Comparison of ENCODE assay signal across 11 mouse cellular contexts in the genomic region with DNA sequence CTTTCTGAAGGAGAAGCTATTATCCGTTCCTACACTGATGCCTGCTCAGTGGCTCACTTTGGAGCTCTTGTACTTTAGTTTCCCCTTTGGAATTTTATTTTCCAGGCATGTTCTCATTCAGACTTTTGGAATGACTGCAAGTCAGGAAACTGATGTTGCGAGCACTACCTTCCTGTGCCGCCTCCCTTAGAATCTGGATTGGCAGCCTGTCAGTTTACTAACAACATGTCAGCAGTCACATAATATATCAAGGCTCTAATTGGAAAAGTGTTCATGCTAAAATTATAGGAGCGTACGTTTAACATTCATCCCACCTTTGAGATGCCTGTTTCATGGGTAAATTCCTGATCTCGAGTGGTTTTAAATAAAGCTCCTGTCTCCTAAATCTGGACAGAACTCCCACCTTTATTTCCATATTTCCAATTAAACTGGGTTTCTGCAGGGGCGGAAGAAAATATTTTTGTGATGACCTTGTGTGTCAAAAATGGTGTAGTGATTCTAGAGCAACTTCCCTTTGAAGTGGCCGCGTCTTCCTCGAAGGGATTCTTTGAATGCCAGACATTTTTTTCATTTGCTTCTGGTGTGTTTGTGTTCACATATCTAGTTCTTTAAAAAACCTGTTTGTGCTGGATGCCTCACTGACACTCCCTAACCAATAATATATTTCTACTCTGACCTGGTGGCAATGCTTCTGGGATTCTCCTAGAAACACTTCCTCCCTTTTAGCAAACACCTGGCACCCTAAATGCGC. TPM values are rescaled to one million over a fixed set of nuclear protein-coding genes. Genes with fewer than 3 reads are reported as not detected.
DNase-seq lines count a peak whose midpoint lies in the region; ATAC-seq and TF ChIP-seq lines count a peak whose summit lies in the region.
"Had no signal": no experiment of that assay in that cellular context is flagged by ENCODE, and none has a peak within 500 bp of the region (broad histone marks: within the 10 kb centered on the region; RNA-seq: fewer than 3 reads in every experiment).

No protein-coding gene starts in this region.

- H3K4me1 ChIP-seq in hindbrain, embryonic 14.5 days (replicated peaks; ENCODE audit: control insufficient read depth, insufficient read depth, low read length), result peaks cover 44% of the 10 kb centered on the region
- no peaks in the 10 kb centered on the region for H3K4me1 ChIP-seq in hindbrain, embryonic 11.5 days (replicated peaks; ENCODE audit: control insufficient read depth, insufficient read depth, low read length)
- H3K4me1 ChIP-seq in cortical plate, adult 2 months (ENCODE audit: control insufficient read depth, insufficient read depth, low read length), result peaks cover 4% of the 10 kb centered on the region; the same call in 1 of the 2 replicates
- H3K4me1 ChIP-seq in heart, embryonic 15.5 days (replicated peaks), result peaks cover 32% of the 10 kb centered on the region
- no peaks in the 10 kb centered on the region for H3K4me1 ChIP-seq in liver, postnatal 0 days (ENCODE audit: insufficient read depth)
- H3K4me1 ChIP-seq: megakaryocyte, embryonic 14.5 days had no signal

- no peak for TF ChIP-seq CTCF in cortical plate, adult 2 months (IDR thresholded peaks at IDR 0.05; ENCODE audit: extremely low read depth, insufficient read depth, low read length)
- no peak for TF ChIP-seq CTCF in liver, postnatal 0 days (IDR thresholded peaks at IDR 0.05; ENCODE audit: low read depth)

- peak overlapping the region; percentile 1; the same call in 1 of the 2 replicates for H3K4me2 ChIP-seq in hindbrain, embryonic 14.5 days (replicated peaks)
- no peak overlapping the region for H3K4me2 ChIP-seq in hindbrain, embryonic 11.5 days (replicated peaks; ENCODE audit: low read depth, low read length)
- peak overlapping the region; percentile 66 for H3K4me2 ChIP-seq in heart, embryonic 15.5 days
- peak overlapping the region; percentile 33 for H3K4me2 ChIP-seq in liver, postnatal 0 days (ENCODE audit: low read depth, low read length)

- TF ChIP-seq POLR2A in cortical plate, adult 2 months (IDR thresholded peaks at IDR 0.05; ENCODE audit: extremely low read depth, insufficient read depth, low read length), result no peak

- H3K9ac ChIP-seq in hindbrain, embryonic 14.5 days, result no peak overlapping the region
- no peak overlapping the region for H3K9ac ChIP-seq in hindbrain, embryonic 11.5 days (ENCODE audit: low read depth, low read length)
- peak overlapping the region; percentile 19; the same call in 1 of the 2 replicates for H3K9ac ChIP-seq in heart, embryonic 15.5 days
- no peak overlapping the region for H3K9ac ChIP-seq in liver, postnatal 0 days (replicated peaks)

- no peak for ATAC-seq in hindbrain, embryonic 14.5 days (ENCODE audit: low FRiP score)
- ATAC-seq in hindbrain, embryonic 11.5 days (ENCODE audit: low FRiP score), result no peak
- no peak for ATAC-seq in heart, embryonic 15.5 days (replicated peaks; ENCODE audit: insufficient number of reproducible peaks, insufficient read depth, low FRiP score, low read depth)
- ATAC-seq in liver, postnatal 0 days, result no peak

- DNase-seq in hindbrain, embryonic 14.5 days (ENCODE audit: low spot score), result no peak
- DNase-seq in hindbrain, embryonic 11.5 days (ENCODE audit: low spot score), result no peak
- no peak for DNase-seq in liver, postnatal 0 days
- no peak for DNase-seq in thymus, postnatal 25 days
- DNase-seq in retina, postnatal 1 day, result no peak
- DNase-seq in spleen, postnatal 36 days (ENCODE audit: low spot score in 2 of 2), result no peak
- DNase-seq: cerebellum, adult 18-20 months; right cerebral cortex, postnatal 25 days had no signal

- TF ChIP-seq EP300 in liver, postnatal 0 days (IDR thresholded peaks at IDR 0.05; ENCODE audit: low read depth), result no peak

- H3K4me3 ChIP-seq in hindbrain, embryonic 14.5 days (replicated peaks; ENCODE audit: low read length), result no peak overlapping the region
- no peak overlapping the region for H3K4me3 ChIP-seq in hindbrain, embryonic 11.5 days (ENCODE audit: low read depth, low read length)
- H3K4me3 ChIP-seq in cortical plate, adult 2 months (ENCODE audit: insufficient read depth, low read length), result 0 out of 2 replicates have a peak overlapping the region, but pooled peaks have one; percentile 11
- peak overlapping the region; percentile 38 for H3K4me3 ChIP-seq in heart, embryonic 15.5 days
- no peak overlapping the region for H3K4me3 ChIP-seq in liver, postnatal 0 days (ENCODE audit: low read depth, low read length)
- H3K4me3 ChIP-seq: megakaryocyte, embryonic 14.5 days had no signal

- H3K9me3 ChIP-seq in hindbrain, embryonic 14.5 days (ENCODE audit: control insufficient read depth, low read length), result no peaks in the 10 kb centered on the region
- no peaks in the 10 kb centered on the region for H3K9me3 ChIP-seq in hindbrain, embryonic 11.5 days (ENCODE audit: control insufficient read depth, low read length)
- H3K9me3 ChIP-seq in heart, embryonic 15.5 days (replicated peaks), result no peaks in the 10 kb centered on the region
- no peaks in the 10 kb centered on the region for H3K9me3 ChIP-seq in liver, postnatal 0 days (ENCODE audit: low read length)
- H3K9me3 ChIP-seq: megakaryocyte, embryonic 14.5 days had no signal

- no peaks in the 10 kb centered on the region for H3K27me3 ChIP-seq in hindbrain, embryonic 14.5 days (ENCODE audit: control insufficient read depth, insufficient read depth, low read length)
- no peaks in the 10 kb centered on the region for H3K27me3 ChIP-seq in hindbrain, embryonic 11.5 days (ENCODE audit: control insufficient read depth, insufficient read depth, low read length)
- no peaks in the 10 kb centered on the region for H3K27me3 ChIP-seq in heart, embryonic 15.5 days
- H3K27me3 ChIP-seq in liver, postnatal 0 days (ENCODE audit: insufficient read depth, low read length), result 0 out of 2 replicates have a peak, but pooled peaks cover 2% of the 10 kb centered on the region

- 0 out of 2 replicates have a peak overlapping the region, but pooled peaks have one; percentile 20 for H3K27ac ChIP-seq in hindbrain, embryonic 14.5 days
- no peak overlapping the region for H3K27ac ChIP-seq in hindbrain, embryonic 11.5 days (ENCODE audit: low read depth, low read length)
- H3K27ac ChIP-seq in cortical plate, adult 2 months (ENCODE audit: insufficient read depth, low read length), result no peak overlapping the region
- peak overlapping the region; percentile 48 for H3K27ac ChIP-seq in heart, embryonic 15.5 days
- no peak overlapping the region for H3K27ac ChIP-seq in liver, postnatal 0 days (ENCODE audit: low read depth)

- 77% methylated on average over 11 of the region's 11 CpGs for WGBS in hindbrain, embryonic 14.5 days
- 70% methylated on average over 11 of the region's 11 CpGs for WGBS in hindbrain, embryonic 11.5 days
- 19% methylated on average over 11 of the region's 11 CpGs for WGBS in heart, embryonic 15.5 days
- 44% methylated on average over 11 of the region's 11 CpGs for WGBS in liver, postnatal 0 days (ENCODE audit: insufficient replicate concordance)

- H3K36me3 ChIP-seq in hindbrain, embryonic 14.5 days (replicated peaks; ENCODE audit: control insufficient read depth, insufficient read depth), result no peaks in the 10 kb centered on the region
- no peaks in the 10 kb centered on the region for H3K36me3 ChIP-seq in hindbrain, embryonic 11.5 days (ENCODE audit: control insufficient read depth, insufficient read depth, low read length)
- no peaks in the 10 kb centered on the region for H3K36me3 ChIP-seq in heart, embryonic 15.5 days
- H3K36me3 ChIP-seq in liver, postnatal 0 days (replicated peaks; ENCODE audit: insufficient read depth, low read length), result no peaks in the 10 kb centered on the region

RNA-seq across cellular contexts. Expression of a gene that starts 26.1 kb away (rescaled TPM):
- 28.1 and 34.1 TPM in 2 replicates for polyA plus RNA-seq in hindbrain, embryonic 14.5 days (2014; fragmentation: Nextera tagmentation; extraction: Ambion mirVana)
- 19.8 and 29.4 TPM in 2 replicates for polyA plus RNA-seq in hindbrain, embryonic 11.5 days (2014; fragmentation: Nextera tagmentation; extraction: Ambion mirVana)
- 41.2 and 45.0 TPM in 2 replicates for polyA plus RNA-seq in cortical plate, adult 2 months (2012; rRNA removed)
- 7.2 and 8.7 TPM in 2 replicates for polyA plus RNA-seq in heart, embryonic 15.5 days (2015; fragmentation: Nextera tagmentation; extraction: Ambion mirVana)
- 1.3 and 1.4 TPM in 2 replicates for polyA plus RNA-seq in liver, postnatal 0 days (2015; fragmentation: Nextera tagmentation; extraction: Ambion mirVana)

RNA-seq across cellular contexts. Expression of a gene that starts 26.1 kb away (rescaled TPM):
- 31.8 and 37.4 TPM in 2 replicates for polyA plus RNA-seq in hindbrain, embryonic 14.5 days (2014; fragmentation: Nextera tagmentation; extraction: Ambion mirVana)
- 42.3 and 46.2 TPM in 2 replicates for polyA plus RNA-seq in hindbrain, embryonic 11.5 days (2014; fragmentation: Nextera tagmentation; extraction: Ambion mirVana)
- polyA plus RNA-seq in cortical plate, adult 2 months (2012; rRNA removed), result 18.1 and 19.4 TPM in 2 replicates
- 25.8 and 28.1 TPM in 2 replicates for polyA plus RNA-seq in heart, embryonic 15.5 days (2015; fragmentation: Nextera tagmentation; extraction: Ambion mirVana)
- 7.9 and 8.3 TPM in 2 replicates for polyA plus RNA-seq in liver, postnatal 0 days (2015; fragmentation: Nextera tagmentation; extraction: Ambion mirVana)

Comparison
In these comparisons a context has a peak if more than half of its experiments do, and no peak if none do; other contexts are left out.
1. H3K27ac ChIP-seq: peak in hindbrain, embryonic 14.5 days (single experiment) and heart, embryonic 15.5 days (single experiment); none in hindbrain, embryonic 11.5 days (single experiment), cortical plate, adult 2 months (single experiment) and liver, postnatal 0 days (single experiment).
2. H3K4me3 ChIP-seq: peak in cortical plate, adult 2 months (single experiment) and heart, embryonic 15.5 days (single experiment); none in hindbrain, embryonic 14.5 days (single experiment), hindbrain, embryonic 11.5 days (single experiment) and liver, postnatal 0 days (single experiment).